Mouse (Mus musculus) lung, adult 2 months (tissue): ENCODE data around the gene Dnajc17.

ENCODE experiments used
- CTCF ChIP-seq: fragments of 200-500 bp; IDR thresholded peaks from 2 replicates; pipeline ENCODE4 v1.5.1; 2011; ENCODE audit warnings: mild to moderate bottlenecking, low read length, control low read depth; ENCODE audit not compliant: insufficient read depth
- POLR2A ChIP-seq: fragments of 200-500 bp; IDR thresholded peaks from 2 replicates; pipeline ENCODE4 v1.6.1; 2011; ENCODE audit warnings: low read depth, mild to moderate bottlenecking, control low read depth, low read length, borderline replicate concordance; ENCODE audit errors: extremely low read depth

DNA sequence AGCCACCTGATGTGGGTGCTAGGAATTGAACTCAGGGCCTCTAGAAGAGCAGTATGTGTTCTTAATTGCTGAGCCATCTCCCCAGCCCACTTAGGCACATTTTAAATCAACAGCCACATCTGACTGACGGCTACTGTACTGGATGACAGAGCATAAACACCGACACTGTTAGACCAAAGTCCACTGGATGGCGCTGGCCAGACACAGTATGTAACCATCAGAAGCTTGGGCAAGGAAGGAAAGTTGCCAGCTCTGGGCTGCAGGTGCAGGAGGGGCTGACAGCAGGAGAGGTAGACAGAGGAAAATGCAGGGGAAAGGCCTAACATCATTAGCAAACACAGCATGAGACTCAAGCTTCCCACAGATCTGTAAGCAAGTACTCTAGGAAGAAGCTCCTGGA is 31.8 kb downstream of the Dnajc17 start:
- no peak for TF ChIP-seq CTCF
- TF ChIP-seq POLR2A, result no peak
